Mouse (Mus musculus) ovary, postnatal 14 days (tissue): ENCODE measurements around the gene Tmeff1.
A peak's percentile ranks its signal among the peaks of the same experiment; 100 is the strongest.

Source experiments
- DNase-seq: peaks from one replicate; pipeline ENCODE4 v3.0.0; 2022; ENCODE audit warnings: low spot score

The Tmeff1 gene

DNA sequence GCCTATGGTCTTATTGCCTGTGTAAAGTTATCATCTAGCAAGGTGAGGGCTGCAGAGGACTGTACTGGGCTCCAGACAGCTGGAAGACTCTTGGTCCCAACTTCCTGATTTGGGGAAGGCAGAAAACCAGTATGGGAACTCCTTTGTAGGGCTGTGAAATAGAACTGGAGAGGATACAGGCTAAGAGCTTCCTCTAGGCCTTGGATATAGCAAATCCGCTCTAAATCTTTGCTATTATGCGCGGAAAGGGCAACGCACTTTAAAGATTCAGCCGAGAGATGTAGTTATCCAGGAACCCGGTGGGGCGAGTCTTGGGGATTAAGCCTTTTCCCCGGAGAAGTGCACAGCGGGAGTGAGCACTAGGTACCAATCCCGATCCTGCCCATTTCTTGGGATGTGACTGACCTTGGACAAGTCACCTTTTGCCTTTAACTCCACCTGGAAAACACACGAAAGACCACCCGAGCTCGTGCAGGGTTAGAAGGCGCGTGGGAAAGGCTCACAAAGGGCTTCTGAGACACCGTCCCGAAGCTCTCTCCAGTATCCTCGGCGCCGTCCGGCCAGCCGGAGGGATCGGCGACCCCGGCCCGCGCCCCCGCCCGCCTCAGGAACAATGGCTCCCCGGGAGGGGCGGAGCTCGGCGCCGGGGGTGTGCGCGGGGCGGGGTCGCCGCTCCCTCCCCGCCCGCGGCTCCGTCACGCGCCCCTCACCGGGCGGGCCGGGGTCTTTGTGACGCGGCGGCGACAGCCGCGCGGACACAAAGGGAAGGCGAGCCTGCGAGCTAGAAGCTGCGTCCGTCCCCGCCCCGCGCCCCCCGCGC is at the start of gene Tmeff1:
Gene Tmeff1 (plus strand): TSS at position 754 of the 820 bp plus-strand sequence.
- DNase-seq: peak; percentile 19

DNA sequence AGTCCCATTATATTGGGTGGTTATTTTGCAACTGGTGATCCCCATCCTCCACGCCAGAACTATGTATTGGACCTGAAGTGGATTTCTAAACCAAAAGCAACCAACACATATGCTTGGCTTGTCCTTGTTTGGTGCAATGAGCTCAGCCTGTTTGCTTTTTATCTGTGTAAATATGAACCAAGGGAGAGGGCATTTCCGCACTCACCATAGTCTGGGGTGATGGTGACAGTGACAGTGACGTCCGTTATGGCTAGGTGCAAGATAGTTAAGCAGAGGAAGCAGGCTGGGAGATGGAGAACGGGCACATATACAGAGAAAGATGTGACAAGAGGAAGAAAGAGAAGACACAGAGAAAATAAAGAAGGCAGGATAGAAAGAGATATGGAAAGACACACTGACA is 48.7 kb upstream of the Tmeff1 start:
- no peak for DNase-seq

DNA sequence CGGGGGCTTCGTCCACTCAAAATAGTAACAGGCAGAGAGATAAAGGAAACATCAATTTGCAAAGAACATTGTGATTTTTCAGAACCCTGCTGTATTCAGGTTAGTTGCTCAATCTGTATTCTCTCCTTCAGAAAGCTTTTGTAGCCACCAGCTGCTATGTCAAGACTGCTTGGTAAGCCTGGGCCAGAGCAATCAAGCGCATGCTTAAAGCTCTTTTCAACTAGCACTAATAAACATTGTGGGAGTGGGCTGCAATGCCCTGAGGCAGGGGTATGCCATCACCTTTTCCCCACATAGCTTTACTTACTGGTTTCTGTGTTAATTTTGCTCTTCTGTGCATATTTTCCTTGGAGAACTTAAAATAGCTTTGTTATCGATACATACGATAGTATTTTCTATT is 48.0 kb upstream of the Tmeff1 start:
- DNase-seq: no peak

DNA sequence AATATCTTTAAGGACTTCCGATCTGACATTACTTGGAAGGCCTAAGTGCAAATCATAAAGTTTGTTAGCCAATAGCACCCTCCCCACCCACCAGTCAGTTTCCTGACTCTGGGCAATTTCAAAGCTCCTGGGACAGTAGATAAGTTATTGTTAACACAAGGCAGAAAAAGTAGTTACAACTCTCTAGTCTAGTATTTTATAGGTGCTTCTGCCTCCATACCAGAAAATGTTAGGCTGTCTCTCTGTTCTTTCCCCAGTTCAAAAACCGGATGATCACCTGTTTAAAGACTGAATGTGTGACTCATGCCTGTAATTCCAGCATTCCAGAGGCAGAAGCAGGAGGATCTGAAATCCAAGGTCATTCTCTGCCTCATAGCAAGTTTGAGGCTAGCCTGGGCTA is 46.4 kb upstream of the Tmeff1 start:
- no peak for DNase-seq

DNA sequence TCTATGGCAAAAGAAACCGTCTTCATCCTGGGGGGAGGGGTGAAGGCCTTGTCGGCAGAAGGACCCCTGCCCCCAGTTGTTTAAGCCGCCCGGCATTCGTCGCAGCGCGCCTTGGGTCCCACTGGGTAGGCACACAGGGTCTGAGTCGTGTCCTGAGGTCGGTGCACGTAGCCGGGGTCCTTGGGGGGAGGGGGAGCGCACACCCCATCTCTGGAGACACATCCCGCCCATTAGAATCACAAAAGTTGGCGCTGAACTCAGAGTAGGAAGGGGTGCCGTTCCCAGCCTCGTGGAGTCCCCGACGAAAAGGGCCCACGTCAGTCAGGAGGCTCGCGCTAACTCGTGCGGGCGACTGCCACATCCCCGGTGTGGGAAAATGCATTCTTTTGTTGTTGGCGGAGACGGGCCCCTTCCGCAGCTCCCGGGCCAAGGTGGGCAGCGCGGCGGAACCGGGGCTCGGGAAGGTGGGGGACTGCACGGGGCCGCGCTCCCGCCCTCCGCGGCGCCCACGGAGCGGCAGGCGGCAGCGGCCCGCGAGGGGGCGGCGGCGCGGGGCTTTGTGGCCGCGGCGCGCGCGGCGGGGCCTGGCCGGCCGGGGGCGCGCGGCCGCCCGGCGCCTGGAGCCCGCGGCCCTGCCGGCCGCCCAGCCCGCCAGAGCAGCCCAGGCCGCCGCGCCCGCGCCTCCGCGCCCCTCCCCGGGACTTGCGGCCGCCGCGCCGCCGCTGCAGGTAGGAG is 45.0 kb upstream of the Tmeff1 start, which contains the start of gene Msantd3:
Gene Msantd3 (plus strand): TSS at position 95 of the 735 bp plus-strand sequence.
- peak; percentile 46 for DNase-seq

DNA sequence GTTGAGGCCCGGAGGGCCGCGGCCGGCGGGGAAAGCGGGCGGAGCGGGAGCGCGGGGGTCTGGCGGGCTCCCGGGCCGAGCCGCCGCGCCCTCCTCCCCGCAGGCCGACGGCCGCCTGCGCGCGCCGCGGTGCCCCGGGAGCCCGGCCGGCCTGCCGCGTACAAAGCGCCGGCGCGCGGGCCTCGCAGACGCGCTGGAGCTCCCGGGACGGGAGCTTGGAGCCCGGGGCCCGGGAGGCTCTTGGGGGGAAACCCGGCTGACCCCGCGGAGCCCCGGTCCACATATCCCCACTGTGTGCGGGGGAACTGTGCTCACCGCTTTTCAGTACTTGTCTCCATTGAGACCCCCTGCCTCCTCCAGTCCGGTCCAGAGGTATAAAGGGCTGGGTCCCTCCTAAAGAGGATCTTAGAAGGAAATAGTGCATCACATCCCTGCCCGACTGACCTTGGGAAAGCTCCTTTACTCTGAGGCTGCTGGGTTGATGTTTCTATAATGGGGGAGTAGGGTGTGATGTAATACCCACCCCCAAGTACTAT is 44.3 kb upstream of the Tmeff1 start:
- peak; percentile 30 for DNase-seq

DNA sequence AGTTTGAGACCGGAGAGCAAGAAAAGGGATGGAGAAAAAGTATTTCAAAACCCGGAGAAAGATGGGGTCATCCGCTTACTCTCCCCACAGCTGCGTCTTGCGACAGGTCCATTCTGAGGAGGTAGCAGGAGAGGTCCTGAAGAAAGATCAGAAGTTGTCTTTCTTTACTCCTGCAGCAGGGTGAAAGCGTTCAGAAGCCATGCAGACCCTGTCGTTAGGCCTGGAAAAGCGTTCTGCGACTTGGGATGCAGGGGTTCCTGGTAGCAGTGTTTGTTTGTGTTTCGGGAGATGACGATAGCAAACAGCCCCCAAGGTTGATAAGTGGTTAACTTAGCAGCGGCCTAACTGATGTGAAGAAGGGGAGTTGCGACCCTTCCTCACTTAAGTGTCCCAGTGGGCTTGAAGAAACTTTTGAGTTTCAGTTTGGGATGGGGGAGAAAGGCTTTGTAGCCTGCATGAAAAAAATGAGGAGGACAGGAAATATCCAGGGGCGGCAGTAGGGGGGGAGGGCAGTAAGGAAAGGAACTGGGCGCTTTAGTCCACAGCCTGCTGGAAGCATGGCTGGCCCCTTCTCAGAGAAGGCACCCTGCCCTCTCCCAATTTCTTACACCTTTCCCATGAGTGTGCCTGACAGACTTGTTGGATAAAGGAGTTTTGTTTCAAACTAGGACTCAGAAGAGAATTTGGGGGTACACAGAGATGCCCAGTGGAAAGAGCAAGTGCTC is 43.3 kb upstream of the Tmeff1 start:
- DNase-seq: no peak

DNA sequence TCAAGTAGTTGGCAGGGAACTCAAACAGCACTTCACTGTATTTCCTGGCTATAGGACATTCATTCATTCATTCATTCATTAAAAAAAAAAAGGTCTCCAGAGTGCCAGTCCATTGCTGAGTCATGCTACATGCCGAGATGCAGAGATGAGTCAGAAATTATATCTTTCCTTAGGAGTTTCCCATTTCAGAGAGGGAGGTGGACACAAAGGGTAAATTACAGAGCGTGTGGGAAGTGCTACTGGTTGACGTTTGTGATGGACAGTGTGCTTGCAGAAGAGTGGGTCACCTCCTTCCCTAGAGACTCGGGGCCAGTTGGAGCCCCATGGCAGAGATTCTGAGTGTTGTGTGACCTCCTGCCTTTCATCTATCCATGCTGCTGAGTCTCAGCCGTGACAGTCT is 42.6 kb upstream of the Tmeff1 start:
- no peak for DNase-seq

DNA sequence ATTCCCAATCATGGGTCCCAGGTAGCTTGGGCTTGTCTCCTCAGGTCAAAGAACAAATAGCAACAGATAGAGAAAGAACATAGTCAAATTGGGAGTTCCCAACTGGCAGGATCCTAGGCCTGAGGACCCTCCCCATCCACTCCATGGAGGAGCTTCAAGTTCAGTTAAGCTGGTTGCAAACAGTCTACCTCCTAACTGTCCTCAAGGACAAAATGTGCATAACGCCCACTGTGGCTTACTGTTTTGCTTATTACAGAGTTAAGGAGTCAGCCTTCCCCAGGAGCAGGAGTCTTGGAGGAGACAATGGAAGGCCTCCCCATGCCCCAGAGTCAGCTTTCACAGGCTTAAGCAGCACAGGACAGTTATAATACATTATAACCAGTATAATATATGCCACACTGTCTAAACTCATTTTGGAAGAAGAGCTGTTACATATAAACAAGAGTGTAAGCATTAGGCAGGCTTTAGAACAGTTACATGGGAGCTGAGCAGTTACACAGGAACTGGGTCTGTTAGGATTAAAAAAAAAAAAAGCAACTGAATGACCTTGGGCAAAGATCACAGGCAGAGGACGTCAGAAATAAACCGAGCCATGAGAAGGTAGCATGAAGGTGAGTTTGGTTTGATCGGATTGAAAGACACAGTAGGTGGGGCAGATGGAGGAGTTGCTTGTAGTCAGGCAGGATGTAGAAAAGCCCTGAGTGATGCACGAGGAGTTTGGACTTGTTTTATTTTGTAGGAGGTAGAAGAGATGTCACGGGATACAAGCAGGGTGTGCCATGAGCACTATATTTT is 41.7 kb upstream of the Tmeff1 start:
- no peak for DNase-seq

DNA sequence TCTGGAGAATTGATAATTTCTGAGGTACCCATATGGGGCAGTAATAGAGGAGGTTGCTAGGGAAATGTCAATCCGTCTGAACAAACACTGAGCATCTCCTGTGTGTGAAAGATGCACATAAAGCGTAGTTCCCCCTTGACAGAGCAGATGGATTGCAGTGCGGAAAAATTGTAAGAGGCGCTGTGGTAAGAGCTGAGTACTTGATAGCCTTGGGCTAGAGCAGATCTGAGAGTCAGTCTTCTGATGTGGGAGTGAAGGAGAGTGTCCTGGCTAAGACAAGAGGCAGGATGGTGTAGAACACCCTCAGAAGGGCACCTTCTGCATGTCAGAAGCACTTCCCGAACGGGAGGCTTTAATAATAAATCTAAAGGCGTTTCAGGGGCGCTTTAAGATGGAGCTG is 40.8 kb upstream of the Tmeff1 start:
- no peak for DNase-seq

DNA sequence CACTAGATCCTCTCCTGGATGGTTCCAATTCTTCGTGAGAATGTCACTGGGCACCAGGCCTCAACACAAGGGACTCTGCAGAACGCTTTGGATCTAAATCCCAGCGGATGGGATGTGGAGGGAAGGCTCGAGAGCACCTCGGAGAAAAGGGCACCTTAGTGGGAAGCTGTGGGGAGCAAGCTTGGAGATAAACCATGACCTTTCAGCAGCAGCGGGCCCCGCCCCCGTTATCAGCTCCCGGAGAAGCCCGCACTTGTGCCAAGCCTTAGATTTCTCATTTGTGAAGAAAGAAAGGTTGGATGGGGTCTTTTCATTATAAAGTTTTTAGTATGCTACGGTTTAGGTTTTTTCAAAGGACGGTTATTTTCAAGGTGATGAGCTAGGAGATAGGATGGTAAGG is 39.0 kb upstream of the Tmeff1 start:
- no peak for DNase-seq

DNA sequence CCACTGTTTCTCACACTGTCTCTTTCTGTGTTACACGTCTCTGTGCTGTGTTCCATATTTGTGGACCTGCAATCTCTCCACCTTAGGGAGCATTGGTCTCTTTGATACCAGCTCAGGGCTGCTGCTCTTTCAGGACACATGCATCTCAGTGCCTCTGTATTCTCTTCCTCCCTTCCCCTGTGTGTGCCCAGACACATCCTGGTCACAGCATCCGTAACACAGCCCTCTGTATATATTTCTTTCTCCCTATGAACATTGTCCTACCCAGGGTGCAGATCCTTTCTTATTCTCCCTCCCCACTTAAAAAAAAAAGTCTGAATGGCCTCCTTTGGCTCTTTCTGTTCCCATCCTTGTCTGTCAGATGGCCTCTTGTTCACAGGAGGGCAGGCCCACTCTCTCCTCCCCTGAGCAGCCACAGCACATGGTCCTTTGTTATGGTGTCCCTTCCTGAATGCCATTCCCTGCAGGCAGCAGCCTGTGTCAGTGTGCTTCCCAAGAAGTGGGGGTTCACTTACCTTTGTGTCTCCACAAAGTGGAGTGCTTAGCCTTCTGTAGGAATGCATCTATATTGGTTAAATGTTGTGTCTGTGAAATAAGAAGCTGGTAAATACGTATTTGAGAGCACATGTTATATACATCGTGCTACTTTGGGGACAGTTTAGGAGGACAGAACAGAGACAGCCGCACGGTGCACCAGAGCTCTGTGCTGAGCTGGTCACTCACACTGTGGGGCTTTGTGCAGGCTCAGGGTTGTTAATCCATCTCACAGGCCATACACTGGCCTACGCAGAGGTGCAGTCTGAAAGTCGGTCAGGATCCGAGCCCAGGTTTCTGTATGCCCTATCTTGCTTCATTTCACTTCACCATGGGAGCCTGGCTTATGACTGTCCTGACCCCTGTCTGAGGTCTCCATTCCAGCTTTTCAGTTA is 38.1 kb upstream of the Tmeff1 start:
- no peak for DNase-seq

DNA sequence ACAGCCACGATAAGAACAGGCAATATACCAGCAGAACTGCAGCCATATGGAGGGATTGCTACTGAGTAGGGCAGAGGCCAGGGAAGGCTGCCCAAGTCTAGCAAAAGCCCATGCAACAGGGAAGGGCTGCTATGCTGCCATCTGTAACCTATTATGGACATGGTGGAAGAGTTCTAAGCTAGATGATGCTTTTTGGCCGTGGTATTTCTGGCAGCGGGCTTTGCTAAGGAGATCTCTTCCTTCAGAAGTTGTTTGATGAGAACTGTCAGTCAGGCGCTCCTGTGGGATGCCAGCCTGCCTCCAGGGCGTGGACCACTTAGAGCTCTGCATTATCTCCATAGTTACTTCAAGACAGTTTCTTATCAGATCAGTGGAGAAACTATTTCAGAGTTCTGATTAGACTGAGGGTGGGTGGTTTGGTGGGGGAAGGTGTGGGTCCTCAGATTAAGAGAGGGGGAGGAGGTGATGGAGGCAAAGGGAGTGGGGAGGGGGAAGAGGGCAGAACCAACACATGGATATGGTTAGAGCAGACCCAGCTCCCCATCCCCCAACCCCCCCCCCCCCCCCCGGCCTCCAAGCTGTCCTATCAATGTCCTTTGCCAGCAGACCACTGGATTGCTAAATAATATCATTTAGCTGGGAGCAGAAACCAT is 36.5 kb upstream of the Tmeff1 start:
- DNase-seq: no peak

DNA sequence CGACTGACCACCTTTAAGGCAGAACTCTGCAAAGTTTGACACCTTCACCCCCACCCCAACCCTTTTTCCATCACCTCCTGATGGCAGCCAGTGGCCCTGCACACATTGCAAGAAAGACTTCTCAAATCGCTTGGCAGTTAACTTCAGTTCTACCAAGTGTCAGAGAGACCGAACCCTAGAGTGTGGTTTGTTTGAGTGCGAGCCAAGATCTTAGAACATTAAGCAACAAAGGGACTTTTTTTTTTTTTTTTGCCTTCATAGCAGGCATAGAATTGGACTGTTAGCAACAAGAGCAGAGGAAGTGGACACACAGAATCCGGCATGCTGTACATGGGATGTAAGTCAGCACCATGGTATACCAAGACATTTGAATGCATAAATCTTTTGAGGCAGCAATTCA is 35.3 kb upstream of the Tmeff1 start:
- DNase-seq: no peak

DNA sequence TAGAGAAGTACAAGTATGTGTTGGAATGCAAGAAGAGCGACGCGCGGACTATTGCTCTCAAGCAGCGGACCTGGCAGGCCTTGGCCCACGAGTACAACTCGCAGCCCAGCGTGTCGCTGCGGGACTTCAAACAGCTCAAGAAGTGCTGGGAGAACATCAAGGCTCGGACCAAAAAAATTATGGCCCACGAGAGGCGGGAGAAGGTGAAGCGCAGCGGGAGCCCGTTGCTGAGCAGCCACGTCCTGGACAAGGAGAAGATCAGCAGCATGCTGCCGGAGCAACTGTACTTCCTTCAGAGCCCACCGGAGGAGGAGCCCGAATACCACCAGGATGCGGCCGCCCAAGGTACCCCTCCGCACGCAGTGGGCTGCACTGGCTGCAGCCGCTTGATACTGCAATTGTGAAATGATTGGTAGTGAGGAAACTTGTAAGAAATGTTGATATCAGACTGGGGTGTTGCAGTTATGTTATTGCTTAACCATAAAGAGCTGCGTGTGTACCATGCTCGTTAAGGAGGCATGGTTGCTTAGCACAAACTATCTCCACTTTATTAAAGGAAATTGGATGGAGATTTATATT is 32.4 kb upstream of the Tmeff1 start:
- no peak for DNase-seq

DNA sequence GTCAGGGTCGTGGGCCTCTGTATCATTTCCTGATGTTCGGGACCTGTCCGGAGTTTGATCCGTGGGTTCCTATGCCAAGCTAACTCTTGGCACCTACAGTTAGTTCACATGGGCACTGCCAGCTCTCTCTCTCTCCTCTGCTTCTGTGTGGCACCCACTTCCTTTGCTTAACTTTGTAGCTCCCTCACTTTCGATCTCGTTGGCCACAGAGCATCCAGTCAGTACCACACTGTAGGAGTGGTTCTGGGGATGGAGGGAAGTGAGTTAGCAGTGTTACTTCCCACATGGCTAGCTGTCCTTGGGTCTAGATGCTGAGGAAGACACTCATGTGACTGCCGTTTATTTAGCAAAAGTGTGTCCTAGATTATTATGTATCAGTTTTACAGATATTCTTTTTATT is 30.8 kb upstream of the Tmeff1 start:
- no peak for DNase-seq

DNA sequence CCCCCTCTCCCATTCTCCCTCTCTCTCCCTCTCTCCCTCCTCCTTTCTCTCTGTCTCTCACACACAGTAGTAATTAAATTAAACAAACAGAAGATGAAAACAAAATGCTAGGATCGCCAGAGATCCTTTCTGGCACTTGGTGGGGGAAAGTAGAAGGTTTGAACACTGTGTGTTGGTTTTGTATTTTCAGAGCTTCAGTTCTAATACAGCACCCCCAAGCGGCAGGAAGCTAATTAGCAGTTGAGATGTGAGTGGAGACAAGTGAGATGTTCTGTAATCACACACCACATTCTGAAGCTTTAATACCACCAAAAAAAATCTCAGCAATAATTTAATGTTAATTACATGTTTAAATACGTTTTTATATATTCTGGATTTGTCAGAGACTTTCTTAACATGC is 29.2 kb upstream of the Tmeff1 start:
- DNase-seq: peak; percentile 34

DNA sequence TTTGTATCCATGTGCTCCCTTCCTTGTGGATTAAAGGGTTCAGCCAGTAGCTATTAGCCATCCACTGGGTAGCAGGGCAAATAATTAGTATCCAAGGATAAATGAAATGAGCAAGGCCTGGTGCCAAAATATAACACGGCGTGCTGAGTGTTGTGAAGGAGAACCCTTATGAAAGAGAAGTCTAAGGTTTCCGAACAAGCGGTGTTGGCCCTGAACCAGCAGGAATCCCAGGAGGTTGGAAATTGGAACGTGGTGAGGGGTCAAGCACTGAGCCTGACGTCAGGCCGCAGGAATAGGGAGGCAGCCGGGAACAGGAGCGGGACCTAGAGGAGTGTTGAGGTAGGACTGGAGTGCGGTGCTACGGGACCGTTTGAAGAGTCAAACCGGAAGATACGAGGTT is 25.3 kb upstream of the Tmeff1 start:
- no peak for DNase-seq

DNA sequence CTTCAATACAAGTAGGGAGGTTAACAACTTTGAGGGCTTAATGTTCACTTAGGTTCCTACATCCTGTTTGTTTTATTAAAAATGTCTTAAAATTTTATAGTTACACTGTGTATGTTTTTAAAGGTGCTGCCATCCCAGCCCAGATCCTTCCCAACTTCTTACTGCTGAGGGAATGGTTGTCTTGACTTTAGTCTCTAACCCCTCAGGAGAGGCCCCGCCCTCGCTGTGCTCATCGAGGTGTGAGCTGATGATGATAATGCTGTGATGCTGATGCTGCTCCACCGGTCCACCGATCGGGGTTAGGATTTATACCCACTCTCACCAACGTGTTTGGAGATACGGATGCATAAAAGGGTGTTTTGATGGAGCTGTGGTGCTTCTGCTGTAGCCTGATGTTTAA is 23.1 kb upstream of the Tmeff1 start:
- DNase-seq: no peak

DNA sequence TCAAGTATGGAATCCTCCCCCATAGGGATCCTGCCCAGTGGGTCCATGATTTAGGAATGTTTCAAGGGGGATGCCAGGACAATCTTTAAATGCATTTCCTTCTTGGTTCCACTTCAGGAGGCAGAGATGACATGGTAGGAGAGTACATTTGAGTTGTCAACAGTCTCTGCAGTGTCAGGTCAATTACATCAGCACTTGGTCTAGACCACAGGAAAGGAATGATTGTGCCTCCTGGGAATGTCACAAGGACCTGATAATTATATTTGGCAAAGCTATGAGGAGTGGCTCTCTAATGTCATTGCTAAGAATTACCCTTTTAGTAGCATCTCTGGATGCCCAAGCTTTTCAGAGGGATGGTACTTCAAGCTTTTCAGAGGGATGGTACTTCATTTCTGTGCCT is 20.0 kb upstream of the Tmeff1 start:
- DNase-seq: no peak
